Mouse (Mus musculus) layer of hippocampus, postnatal 10 days (tissue): ENCODE data around the gene Fance. TPM values are rescaled to one million over a fixed set of nuclear protein-coding genes. Genes with fewer than 3 reads are reported as not detected.

Experiments used
- DNase-seq, 2 experiments: peaks; one replicate each; pipeline ENCODE4 v3.0.0; 2021; ENCODE audit warnings: low spot score in 2 of 2
- total RNA-seq, 2 experiments: library from RNA; stranded (reverse); gene quantifications; 2 replicates each; pipeline ENCODE4 v1.2.3; 2021

Fance gene
- total RNA-seq, 2 experiments from 2014 or later = 26.0 to 36.2 TPM

DNA sequence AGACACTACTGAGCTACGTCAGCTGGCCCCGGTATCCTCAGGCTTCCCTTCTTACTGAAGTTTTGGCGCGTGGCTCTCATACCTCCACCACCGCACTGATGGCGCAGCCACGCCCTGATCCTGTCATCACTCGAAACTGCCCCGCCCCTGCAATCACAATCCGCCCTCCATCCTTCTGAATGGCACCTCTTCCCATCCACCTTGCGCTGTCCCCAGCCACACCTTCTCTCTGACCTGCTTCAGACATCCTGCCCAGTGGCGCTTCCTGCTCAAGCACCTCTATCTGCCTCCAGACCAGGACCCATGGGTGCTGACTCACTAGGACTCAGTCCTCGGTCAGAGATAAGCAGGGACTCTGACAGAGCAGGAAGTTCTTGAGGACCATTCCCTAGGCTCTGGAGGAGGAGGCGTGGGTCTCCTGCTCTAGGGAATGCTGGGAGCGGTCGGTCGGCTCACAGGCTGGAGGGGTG, 62.3 kb downstream of the Fance start:
- DNase-seq = no peak

Other genes with a start within 250 kb of the Fance start
- gene Tcp11, start 232.9 kb upstream of the Fance start, total RNA-seq = 1 to 10 TPM in 1 of 2 experiments, under 1 TPM in 1; 0.76 to 1.7 TPM
- 1 to 10 TPM; 2.5 to 3.5 TPM for gene Scube3, start 171.4 kb upstream of the Fance start, total RNA-seq
- gene Zfp523, start 136.4 kb upstream of the Fance start, total RNA-seq = 10 to 100 TPM; 76.1 to 80.4 TPM
- 1 to 10 TPM; 6.4 to 7.1 TPM for gene Def6, start 105.7 kb upstream of the Fance start, total RNA-seq
- 10 to 100 TPM; 25.8 to 29.0 TPM for gene Ppard, start 80.8 kb upstream of the Fance start, total RNA-seq
- 100 to 1,000 TPM; 503 to 535 TPM for gene Rpl10a, start 15.0 kb downstream of the Fance start, total RNA-seq
- 1 to 10 TPM; 5.6 to 6.1 TPM for gene Tead3, start 37.3 kb downstream of the Fance start, total RNA-seq
- under 1 TPM in 1 of 2 experiments, not detected in 1; 0.41 TPM for gene Tulp1, start 51.7 kb downstream of the Fance start, total RNA-seq
- gene Fkbp5, start 204.0 kb downstream of the Fance start, total RNA-seq = 10 to 100 TPM; 42.8 to 45.6 TPM
- not detected for gene Armc12, start 217.3 kb downstream of the Fance start, total RNA-seq
- not detected for gene Clpsl2, start 235.9 kb downstream of the Fance start, total RNA-seq
- not detected for gene Clps, start 247.2 kb downstream of the Fance start, total RNA-seq